Mouse (Mus musculus): ENCODE results near the gene Fbxo3. TPM values are rescaled to one million over a fixed set of nuclear protein-coding genes. Genes with fewer than 3 reads are reported as not detected.
A peak's percentile ranks its signal among the peaks of the same experiment; 100 is the strongest.
"Not testable (repeated sequence)": the region's sequence is repeated elsewhere in the genome, so short reads cannot be mapped to it uniquely, and the experiment has no call there.

The Fbxo3 gene
- polyA plus RNA-seq, 1 experiment, result 27.4 TPM

DNA sequence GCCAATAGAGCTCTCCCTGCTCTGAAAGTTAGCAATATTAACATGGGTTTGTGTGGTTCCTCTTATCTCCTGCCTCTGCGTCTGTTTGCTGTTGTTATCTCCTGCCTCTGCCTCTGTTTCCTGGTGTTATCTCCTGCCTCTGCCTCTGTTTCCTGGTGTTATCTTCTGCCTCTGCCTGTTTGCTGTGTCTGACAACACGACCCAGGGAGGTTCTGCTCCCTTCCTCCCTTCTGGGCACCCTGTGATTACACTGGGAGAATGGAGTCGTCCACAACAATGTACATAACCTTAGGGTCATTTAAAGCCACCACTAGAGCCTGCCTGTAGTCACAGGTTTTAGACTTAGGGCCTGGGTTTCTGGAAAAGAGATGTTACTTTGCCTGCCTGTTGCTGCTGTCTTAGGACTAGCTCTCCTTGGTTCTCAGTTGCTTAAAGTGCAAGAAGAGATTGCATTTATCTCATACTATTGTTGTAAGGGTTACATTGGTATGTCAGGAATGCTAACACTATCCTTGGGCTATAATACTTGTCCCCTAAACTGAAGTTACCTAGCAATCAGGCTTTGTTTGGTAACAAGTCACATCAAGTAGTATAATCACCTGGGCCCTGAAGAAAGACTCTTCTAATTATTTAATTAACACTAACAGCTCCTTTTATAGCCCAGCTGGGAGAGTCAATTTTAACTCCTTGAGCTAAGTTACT lies 71.2 kb downstream of the Fbxo3 start:
- no peak for TF ChIP-seq CTCF (IDR thresholded peaks at IDR 0.05; ENCODE audit: control insufficient read depth, insufficient read depth, insufficient replicate concordance, low read depth, low read length)
- TF ChIP-seq POLR2A (IDR thresholded peaks at IDR 0.05; ENCODE audit: control insufficient read depth, low read depth, low read length), result no peak
- no peak overlapping the region for H3K27ac ChIP-seq (ENCODE audit: control insufficient read depth, insufficient read depth, low read depth, low read length)
- peak overlapping the region; percentile 20 for H3K4me3 ChIP-seq (ENCODE audit: control insufficient read depth, low read depth, low read length)
- H3K36me3 ChIP-seq (ENCODE audit: control insufficient read depth, insufficient read depth, low read length), result no peaks in the 10 kb centered on the region
- no peaks in the 10 kb centered on the region for H3K27me3 ChIP-seq (ENCODE audit: control insufficient read depth, insufficient read depth, low read length)
- H3K4me1 ChIP-seq (ENCODE audit: control insufficient read depth, insufficient read depth, low read length), result peaks cover 3% of the 10 kb centered on the region; the same call in 1 of the 2 replicates

DNA sequence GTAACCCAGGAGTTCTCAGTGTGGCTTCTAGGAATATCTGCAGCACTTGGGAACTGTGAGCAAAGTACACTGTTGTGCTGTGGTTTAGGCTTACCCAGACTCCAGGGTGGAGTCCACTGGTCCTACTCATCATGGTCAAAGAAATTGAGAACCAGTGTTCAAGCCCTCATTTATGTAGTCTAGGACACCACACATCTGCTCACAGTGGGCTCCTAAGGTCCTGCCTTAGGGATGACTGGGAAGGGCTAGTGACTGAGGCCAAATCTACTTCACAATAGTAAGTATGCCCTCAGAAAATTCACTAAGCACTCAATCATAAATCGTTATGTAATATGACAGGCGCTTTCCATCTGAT lies 71.7 kb downstream of the Fbxo3 start:
- TF ChIP-seq POLR2A (IDR thresholded peaks at IDR 0.05; ENCODE audit: control insufficient read depth, low read depth, low read length) (no peak), CTCF (IDR thresholded peaks at IDR 0.05; ENCODE audit: control insufficient read depth, insufficient read depth, insufficient replicate concordance, low read depth, low read length) (no peak)
- H3K27me3 ChIP-seq (ENCODE audit: control insufficient read depth, insufficient read depth, low read length), result no peaks in the 10 kb centered on the region
- H3K36me3 ChIP-seq (ENCODE audit: control insufficient read depth, insufficient read depth, low read length), result no peaks in the 10 kb centered on the region
- no peak overlapping the region; the same call in 1 of the 2 replicates for H3K4me3 ChIP-seq (ENCODE audit: control insufficient read depth, low read depth, low read length)
- H3K27ac ChIP-seq (ENCODE audit: control insufficient read depth, insufficient read depth, low read depth, low read length), result no peak overlapping the region
- H3K4me1 ChIP-seq (ENCODE audit: control insufficient read depth, insufficient read depth, low read length), result peaks cover 3% of the 10 kb centered on the region; the same call in 1 of the 2 replicates

DNA sequence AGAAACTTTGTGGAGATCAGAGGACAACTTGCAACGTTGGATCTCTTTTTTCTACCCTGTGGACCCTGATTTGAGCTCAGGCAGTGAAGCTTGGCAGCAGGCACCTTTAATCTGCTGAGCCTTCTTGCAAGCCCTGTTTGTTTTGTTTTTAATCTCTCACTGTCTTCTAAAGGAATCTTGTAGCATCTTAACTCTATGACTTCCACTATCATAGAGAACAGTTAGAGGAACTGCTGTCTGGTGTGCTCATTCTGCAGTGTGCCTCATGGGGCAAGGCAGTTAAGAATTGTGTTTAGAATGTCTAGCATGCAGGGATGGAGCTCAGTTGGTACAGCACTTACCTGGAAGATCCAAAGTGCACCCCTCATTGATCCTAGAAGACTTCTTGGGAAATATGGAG lies 72.4 kb downstream of the Fbxo3 start:
- no peaks in the 10 kb centered on the region for H3K36me3 ChIP-seq (ENCODE audit: control insufficient read depth, insufficient read depth, low read length)
- peaks cover 3% of the 10 kb centered on the region; the same call in 1 of the 2 replicates for H3K4me1 ChIP-seq (ENCODE audit: control insufficient read depth, insufficient read depth, low read length)
- no peaks in the 10 kb centered on the region for H3K27me3 ChIP-seq (ENCODE audit: control insufficient read depth, insufficient read depth, low read length)
- no peak overlapping the region for H3K4me3 ChIP-seq (ENCODE audit: control insufficient read depth, low read depth, low read length)
- no peak for TF ChIP-seq POLR2A (IDR thresholded peaks at IDR 0.05; ENCODE audit: control insufficient read depth, low read depth, low read length)
- no peak for TF ChIP-seq CTCF (IDR thresholded peaks at IDR 0.05; ENCODE audit: control insufficient read depth, insufficient read depth, insufficient replicate concordance, low read depth, low read length)
- H3K27ac ChIP-seq (ENCODE audit: control insufficient read depth, insufficient read depth, low read depth, low read length), result no peak overlapping the region

DNA sequence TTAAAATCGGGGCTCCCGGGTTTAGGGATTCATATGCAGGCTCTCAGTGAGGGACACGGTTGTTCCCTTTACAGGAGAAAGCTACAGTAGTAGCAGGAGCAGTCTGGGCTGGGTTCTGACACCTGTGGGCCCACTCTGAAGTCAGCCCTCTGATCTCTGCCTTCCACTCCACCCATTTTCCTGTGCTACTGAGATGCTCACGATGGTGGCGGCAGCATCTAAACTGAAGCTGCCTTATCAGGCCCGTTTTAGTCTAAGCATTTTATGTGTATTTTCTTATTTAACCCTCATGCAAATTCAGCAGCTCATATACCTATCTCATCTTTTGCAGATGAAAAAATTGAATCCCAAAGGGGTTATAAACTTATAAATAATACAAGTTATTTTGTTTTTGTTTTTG lies 77.3 kb downstream of the Fbxo3 start:
- TF ChIP-seq POLR2A (IDR thresholded peaks at IDR 0.05; ENCODE audit: control insufficient read depth, low read depth, low read length), result no peak
- TF ChIP-seq CTCF (IDR thresholded peaks at IDR 0.05; ENCODE audit: control insufficient read depth, insufficient read depth, insufficient replicate concordance, low read depth, low read length), result no peak
- Histone ChIP-seq H3K27ac (ENCODE audit: control insufficient read depth, insufficient read depth, low read depth, low read length) (no peak overlapping the region), H3K27me3 (ENCODE audit: control insufficient read depth, insufficient read depth, low read length) (no peaks in the 10 kb centered on the region), H3K36me3 (ENCODE audit: control insufficient read depth, insufficient read depth, low read length) (no peaks in the 10 kb centered on the region), H3K4me1 (ENCODE audit: control insufficient read depth, insufficient read depth, low read length) (no peaks in the 10 kb centered on the region), H3K4me3 (ENCODE audit: control insufficient read depth, low read depth, low read length) (peak overlapping the region; percentile 11)

GRCm38 (mm10) chr2:104109021-104109420 lies 81.5 kb downstream of the Fbxo3 start:
- not testable (repeated sequence) for H3K27me3 ChIP-seq (ENCODE audit: control insufficient read depth, insufficient read depth, low read length); H3K36me3 ChIP-seq (ENCODE audit: control insufficient read depth, insufficient read depth, low read length); H3K27ac ChIP-seq (ENCODE audit: control insufficient read depth, insufficient read depth, low read depth, low read length); H3K4me1 ChIP-seq (ENCODE audit: control insufficient read depth, insufficient read depth, low read length); H3K4me3 ChIP-seq (ENCODE audit: control insufficient read depth, low read depth, low read length)

DNA sequence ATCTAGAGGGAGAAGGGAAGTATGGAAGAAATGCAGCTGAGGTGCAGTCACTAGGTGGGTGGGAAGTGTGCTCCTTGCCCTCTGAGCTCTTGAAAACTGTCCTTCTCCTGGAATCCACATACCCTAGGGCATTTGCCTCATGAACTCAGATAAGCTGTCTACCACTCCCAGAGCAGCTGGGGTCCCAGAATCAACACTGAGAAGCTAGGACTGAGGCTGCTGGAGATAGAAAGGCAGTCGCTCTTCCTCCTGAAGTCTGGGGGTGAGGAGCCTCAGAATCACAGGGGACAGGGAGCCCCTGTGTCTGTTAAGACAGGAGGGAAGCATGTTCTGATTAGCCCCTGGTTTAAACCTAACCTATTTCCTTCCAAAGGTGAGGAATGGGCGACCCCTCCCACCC lies 82.0 kb downstream of the Fbxo3 start:
- no peaks in the 10 kb centered on the region for H3K36me3 ChIP-seq (ENCODE audit: control insufficient read depth, insufficient read depth, low read length)
- no peaks in the 10 kb centered on the region for H3K27me3 ChIP-seq (ENCODE audit: control insufficient read depth, insufficient read depth, low read length)
- no peak overlapping the region for H3K27ac ChIP-seq (ENCODE audit: control insufficient read depth, insufficient read depth, low read depth, low read length)
- TF ChIP-seq CTCF (IDR thresholded peaks at IDR 0.05; ENCODE audit: control insufficient read depth, insufficient read depth, insufficient replicate concordance, low read depth, low read length) (no peak), POLR2A (IDR thresholded peaks at IDR 0.05; ENCODE audit: control insufficient read depth, low read depth, low read length) (no peak)
- no peaks in the 10 kb centered on the region for H3K4me1 ChIP-seq (ENCODE audit: control insufficient read depth, insufficient read depth, low read length)
- no peak overlapping the region for H3K4me3 ChIP-seq (ENCODE audit: control insufficient read depth, low read depth, low read length)

- Histone ChIP-seq H3K4me3 (ENCODE audit: control insufficient read depth, low read depth, low read length) (no peak overlapping the region), H3K36me3 (ENCODE audit: control insufficient read depth, insufficient read depth, low read length) (no peaks in the 10 kb centered on the region), H3K27ac (ENCODE audit: control insufficient read depth, insufficient read depth, low read depth, low read length) (no peak overlapping the region), H3K27me3 (ENCODE audit: control insufficient read depth, insufficient read depth, low read length) (no peaks in the 10 kb centered on the region), H3K4me1 (ENCODE audit: control insufficient read depth, insufficient read depth, low read length) (no peaks in the 10 kb centered on the region)
- TF ChIP-seq CTCF (IDR thresholded peaks at IDR 0.05; ENCODE audit: control insufficient read depth, insufficient read depth, insufficient replicate concordance, low read depth, low read length) (no peak), POLR2A (IDR thresholded peaks at IDR 0.05; ENCODE audit: control insufficient read depth, low read depth, low read length) (no peak)
These were observed 82.5 kb downstream of the Fbxo3 start for GRCm38 (mm10) chr2:104110031-104110430.

DNA sequence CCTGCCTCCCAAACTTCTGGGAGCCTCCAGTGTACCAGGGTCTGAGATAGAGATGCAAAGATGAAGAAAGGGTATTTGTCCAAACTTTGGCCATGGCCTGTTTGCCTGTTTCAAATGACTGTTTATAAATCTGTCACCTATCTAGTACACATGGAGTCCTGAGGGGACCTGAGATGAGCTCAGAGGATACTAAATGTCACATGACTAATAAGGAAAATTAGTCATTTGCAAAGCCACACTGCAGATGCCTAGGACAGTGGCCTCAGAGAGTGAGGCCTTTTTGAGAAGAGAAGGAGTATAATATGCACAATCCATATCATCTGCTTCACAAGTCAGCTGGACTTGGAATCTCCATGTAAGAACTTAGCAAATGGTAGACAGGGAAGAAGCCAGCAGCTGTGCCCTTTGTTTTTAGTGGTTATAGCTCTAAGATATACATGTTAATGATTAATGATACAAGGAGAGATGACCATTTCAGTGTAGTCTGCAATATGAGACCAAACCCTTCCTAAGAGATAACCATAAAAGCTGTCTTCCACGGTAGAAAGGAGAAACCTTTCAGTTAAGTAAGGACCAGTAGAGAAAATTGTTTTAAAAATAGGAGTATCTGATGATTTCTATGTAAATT lies 83.8 kb downstream of the Fbxo3 start:
- not testable (repeated sequence) for H3K4me3 ChIP-seq (ENCODE audit: control insufficient read depth, low read depth, low read length); H3K36me3 ChIP-seq (ENCODE audit: control insufficient read depth, insufficient read depth, low read length); H3K27ac ChIP-seq (ENCODE audit: control insufficient read depth, insufficient read depth, low read depth, low read length); H3K27me3 ChIP-seq (ENCODE audit: control insufficient read depth, insufficient read depth, low read length); H3K4me1 ChIP-seq (ENCODE audit: control insufficient read depth, insufficient read depth, low read length)

Other genes starting within 250 kb of the Fbxo3 start
- gene Caprin1, start 230.1 kb upstream of the Fbxo3 start, polyA plus RNA-seq (2012; rRNA removed), result 135 and 157 TPM in 2 replicates
- 4.7 and 5.9 TPM in 2 replicates for gene Lmo2, start 69.7 kb upstream of the Fbxo3 start, polyA plus RNA-seq (2012; rRNA removed)
- gene 4931422A03Rik, start 640 bp downstream of the Fbxo3 start, polyA plus RNA-seq (2012; rRNA removed), result 50.4 and 58.4 TPM in 2 replicates
- gene Gm10912, start 38.1 kb downstream of the Fbxo3 start, polyA plus RNA-seq (2012; rRNA removed), result 0.58 and 0.90 TPM in 2 replicates
- not detected in 2 replicates for gene Gm10799, start 40.8 kb downstream of the Fbxo3 start, polyA plus RNA-seq (2012; rRNA removed)
- gene Cd59b, start 42.1 kb downstream of the Fbxo3 start, polyA plus RNA-seq (2012; rRNA removed), result 16.5 and 27.6 TPM in 2 replicates
- 13.0 and 20.8 TPM in 2 replicates for gene Cd59a, start 68.1 kb downstream of the Fbxo3 start, polyA plus RNA-seq (2012; rRNA removed)
- gene A930018P22Rik, start 95.0 kb downstream of the Fbxo3 start, polyA plus RNA-seq (2012; rRNA removed), result 33.9 and 48.2 TPM in 2 replicates

Data from testis, adult 2 months (tissue).